Mouse (Mus musculus): Measurements from ENCODE around the gene Nup107.

DNA sequence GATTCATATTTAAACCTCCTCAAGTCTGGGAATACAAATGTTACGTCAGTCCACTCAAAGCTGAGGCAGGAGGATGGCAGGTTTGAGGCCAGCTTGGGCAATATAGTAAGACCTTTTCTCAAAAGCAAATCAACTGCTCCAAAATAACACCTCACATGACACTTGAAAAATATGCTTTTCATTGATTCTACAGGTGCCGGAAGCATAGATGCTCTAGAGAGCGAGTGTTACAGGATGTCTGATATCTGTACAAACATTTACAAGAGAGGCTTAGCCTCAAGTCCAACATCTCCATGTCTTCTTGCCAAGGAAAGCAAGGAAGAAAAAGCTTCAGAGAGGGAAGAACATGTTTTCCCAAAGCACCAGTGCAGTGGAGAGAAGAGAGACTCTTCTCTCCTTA lies 47.2 kb upstream of the Nup107 start:
- no peak for TF ChIP-seq CTCF (IDR thresholded peaks at IDR 0.05; ENCODE audit: insufficient read depth, low read depth, low read length)
- TF ChIP-seq POLR2A (IDR thresholded peaks at IDR 0.05; ENCODE audit: insufficient read depth, low read depth, low read length), result no peak

All from olfactory bulb, adult 2 months (tissue).